Mouse (Mus musculus): ENCODE measurements at regions not wholly inside any gene's neighbourhood (a gene's known extent, or its start where the extent isn't known, plus 50 kb on each side); places are given as distances from the start of the nearest gene placed in this dataset.

DNA sequence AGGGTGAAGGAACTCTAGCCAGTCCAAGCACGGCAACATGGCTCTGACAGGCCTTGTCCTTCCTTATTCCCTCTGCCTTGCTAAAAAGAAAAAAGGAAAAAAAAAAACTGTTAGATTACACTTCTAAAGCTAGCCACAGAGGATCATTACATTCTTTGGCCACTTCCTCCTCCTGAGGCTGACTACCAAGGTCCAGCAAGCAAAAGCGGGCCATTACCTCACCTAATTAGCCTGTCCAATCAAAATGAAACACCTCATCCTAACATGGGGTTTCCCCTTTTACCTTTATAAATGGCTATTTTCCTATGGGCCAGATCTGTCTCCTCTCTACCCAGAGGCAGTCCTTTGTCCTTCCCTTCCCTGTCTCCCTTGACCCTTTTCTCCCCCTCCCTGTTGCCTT lies 102.2 kb downstream of the Pih1h3b start:
- ATAC-seq (replicated peaks in 1 of 2; ENCODE audit: insufficient read depth in 1 of 2, low FRiP score in 2 of 2, low TSS enrichment in 1 of 2, low read depth in 1 of 2, poor library complexity in 2 of 2, severe bottlenecking in 2 of 2): no peak

DNA sequence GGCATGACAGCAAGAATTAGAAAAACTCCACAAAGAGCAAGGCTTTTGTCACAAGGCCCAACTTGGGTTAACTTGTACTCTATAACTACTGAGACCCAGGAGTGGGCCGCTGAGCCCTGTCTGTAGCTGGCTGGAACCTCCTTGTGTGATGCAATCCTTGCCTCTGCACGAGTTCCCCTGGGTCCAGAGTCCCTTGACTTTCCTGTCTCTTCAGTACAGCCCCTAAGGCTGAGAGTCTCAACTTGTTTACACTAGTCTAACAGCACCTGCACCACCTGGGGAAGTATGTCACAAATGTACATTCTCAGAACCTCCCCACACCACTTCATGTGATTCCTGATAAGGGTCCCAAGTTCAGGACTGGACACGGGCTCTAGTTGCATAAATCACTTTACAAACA lies 103.3 kb downstream of the Pih1h3b start:
- ATAC-seq (replicated peaks in 1 of 2; ENCODE audit: insufficient read depth in 1 of 2, low FRiP score in 2 of 2, low TSS enrichment in 1 of 2, low read depth in 1 of 2, poor library complexity in 2 of 2, severe bottlenecking in 2 of 2): no peak

DNA sequence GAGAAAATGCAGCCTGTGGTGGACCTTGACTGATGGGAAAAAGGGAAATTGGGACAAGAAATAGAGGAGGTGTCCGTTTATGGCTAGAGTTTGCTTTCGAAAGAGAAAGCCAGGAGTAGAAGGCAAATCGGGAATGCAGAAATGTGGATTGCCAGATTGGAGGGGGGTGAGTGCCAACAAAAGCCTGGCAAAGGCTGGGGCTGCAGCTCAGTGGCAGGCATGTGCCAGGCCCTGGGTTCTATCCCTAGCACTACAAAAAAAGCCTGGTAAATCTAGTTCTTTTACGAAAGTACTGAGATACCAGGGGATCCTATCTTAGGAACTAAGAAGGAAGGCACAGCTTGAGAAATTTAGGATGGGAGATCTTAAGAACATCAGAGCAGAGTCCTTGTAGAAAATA lies 117.2 kb downstream of the Pih1h3b start:
- ATAC-seq (replicated peaks in 1 of 2; ENCODE audit: insufficient read depth in 1 of 2, low FRiP score in 2 of 2, low TSS enrichment in 1 of 2, low read depth in 1 of 2, poor library complexity in 2 of 2, severe bottlenecking in 2 of 2): no peak

DNA sequence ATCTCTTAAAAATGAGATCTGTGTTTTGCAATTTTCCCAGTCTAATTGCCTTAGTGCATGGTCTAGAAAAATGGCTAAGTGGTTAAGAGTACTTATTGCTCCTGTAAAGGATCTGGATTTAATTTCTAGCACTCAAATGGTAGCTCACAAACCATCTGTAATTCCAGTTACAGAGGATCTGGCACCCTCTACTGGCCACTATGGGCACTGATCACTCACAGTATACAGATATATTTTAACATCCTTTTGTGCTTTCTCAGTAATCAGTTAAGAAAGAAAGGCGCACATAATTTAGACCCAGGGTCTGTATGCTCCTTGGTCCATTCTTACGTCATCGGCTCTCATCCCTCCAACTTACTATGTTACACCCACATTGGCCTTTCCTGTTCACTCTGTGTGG lies 120.3 kb downstream of the Pih1h3b start:
- ATAC-seq (replicated peaks in 1 of 2; ENCODE audit: insufficient read depth in 1 of 2, low FRiP score in 2 of 2, low TSS enrichment in 1 of 2, low read depth in 1 of 2, poor library complexity in 2 of 2, severe bottlenecking in 2 of 2): no peak

DNA sequence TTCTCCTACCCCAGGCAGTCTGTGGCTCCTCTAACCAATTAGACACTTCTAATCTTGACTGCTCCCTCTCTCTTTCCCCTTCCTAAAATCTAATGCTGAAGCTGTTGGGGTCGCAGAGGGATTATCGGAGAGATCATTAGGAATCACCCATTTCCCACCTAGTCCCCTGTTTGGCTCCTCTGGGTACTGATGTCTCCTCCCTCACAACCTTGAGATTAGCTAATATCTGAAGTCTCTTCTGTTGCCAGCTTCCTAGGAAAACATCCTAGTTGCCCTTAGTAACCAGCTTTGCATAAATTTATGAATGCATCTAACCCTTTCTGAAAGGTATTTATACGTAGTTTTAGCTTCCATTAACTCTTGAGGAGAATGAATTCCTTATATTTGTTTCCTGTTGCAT lies 138.4 kb upstream of the Frmpd3 start:
- no peak for ATAC-seq (replicated peaks in 1 of 2; ENCODE audit: insufficient read depth in 1 of 2, low FRiP score in 2 of 2, low TSS enrichment in 1 of 2, low read depth in 1 of 2, poor library complexity in 2 of 2, severe bottlenecking in 2 of 2)

DNA sequence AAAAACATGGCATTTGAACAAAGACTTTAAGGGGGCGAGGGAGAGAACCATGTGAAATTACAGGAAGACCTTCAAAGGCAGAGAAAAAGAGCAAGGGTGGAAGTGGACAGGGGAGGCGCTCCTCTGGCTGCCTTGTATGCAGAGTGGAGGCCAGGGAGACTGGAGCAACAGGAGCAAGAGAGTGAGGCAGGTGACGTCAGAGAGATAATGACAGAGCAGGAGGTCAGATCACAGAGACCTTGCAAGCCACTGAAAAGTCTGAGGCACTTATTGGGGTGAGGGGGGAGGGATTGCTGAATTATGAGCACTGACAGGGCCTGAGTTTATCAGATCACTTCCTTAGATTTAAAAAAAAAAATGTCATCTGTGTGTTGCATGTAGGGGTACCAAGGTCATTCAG lies 133.3 kb upstream of the Frmpd3 start:
- no peak for ATAC-seq (replicated peaks in 1 of 2; ENCODE audit: insufficient read depth in 1 of 2, low FRiP score in 2 of 2, low TSS enrichment in 1 of 2, low read depth in 1 of 2, poor library complexity in 2 of 2, severe bottlenecking in 2 of 2)

DNA sequence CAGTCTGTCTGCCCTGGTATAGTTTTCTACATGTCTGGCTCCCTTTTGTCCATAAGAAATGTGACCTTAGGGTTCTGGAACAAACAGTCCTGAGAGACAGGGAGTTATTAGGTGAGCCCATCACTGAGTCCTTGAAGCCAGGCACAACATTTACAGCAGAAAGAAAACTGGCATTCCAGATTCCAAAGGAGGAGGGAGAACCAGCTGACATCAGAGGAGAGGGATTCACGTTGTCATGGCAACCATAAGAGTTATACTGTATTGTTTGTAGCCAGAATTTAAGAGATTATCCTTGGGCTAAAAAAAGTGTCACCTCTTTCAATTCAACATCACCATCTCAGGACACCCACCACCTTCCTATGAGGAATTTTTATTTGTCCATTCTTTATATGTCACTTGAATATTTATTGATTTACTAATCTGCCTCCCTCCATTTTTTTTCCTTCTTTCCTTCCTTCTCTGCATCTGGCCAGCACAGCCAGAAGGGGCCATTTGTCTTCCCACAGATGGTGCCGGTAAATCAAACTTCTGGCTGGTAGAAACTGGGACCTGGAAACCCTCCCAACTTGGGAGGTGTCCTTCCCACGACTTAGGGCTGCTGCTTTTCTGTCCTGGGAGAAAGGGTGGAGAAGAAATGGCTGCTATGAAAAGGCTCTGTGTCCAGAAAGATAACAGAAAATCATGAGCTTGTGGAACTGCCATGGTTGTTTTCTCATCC lies 129.3 kb upstream of the Frmpd3 start:
- ATAC-seq (replicated peaks in 1 of 2; ENCODE audit: insufficient read depth in 1 of 2, low FRiP score in 2 of 2, low TSS enrichment in 1 of 2, low read depth in 1 of 2, poor library complexity in 2 of 2, severe bottlenecking in 2 of 2): no peak

DNA sequence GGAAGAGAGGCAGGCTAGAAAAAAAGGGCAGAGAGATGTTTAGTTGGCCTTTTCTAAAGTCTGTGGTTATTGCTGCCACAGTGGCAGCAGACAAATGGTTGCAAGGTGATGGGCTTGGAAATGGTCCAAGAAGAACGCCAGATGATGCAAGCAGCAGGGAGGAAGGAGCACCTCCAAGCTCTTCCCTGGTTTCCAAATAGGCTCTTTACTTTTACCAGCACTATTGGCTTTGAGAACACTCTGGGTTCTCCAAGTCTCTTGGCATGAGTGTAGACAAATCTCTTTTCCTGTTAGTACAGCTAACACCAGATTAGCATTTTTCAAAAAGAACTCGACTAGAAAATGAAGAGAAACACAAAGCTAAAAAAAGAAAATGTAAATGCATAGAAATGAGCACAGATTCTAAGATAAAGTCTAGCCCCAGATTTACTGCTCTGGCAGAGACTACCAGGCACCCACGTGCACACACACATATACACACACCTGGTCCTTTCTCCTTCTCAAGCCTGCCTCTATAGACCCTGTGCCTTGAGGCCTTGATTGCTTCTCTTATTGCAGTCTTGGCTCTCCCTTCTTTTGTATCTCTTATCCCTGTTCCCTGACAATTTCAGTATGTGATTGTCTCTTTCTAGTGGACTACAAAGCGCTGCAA lies 127.7 kb upstream of the Frmpd3 start:
- no peak for ATAC-seq (replicated peaks in 1 of 2; ENCODE audit: insufficient read depth in 1 of 2, low FRiP score in 2 of 2, low TSS enrichment in 1 of 2, low read depth in 1 of 2, poor library complexity in 2 of 2, severe bottlenecking in 2 of 2)

DNA sequence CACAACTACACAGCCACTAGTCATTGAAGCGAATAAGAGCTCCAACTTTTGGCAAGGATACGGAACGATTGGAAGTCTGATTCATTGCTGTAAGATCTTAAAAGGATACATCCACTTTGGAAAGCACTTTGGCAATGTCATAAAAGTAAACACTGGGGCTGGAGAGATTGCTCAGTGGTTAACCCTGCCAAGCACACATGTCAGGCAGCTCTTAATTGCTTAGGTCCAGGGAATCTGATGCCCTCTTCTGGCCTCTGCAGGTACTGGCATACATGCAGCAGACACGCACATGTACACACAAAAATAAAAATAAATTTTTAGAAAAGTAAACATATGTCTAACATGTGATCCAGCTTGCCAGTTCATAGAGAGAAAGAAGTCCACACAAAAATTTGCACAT lies 86.3 kb upstream of the Frmpd3 start:
- no peak for ATAC-seq (replicated peaks in 1 of 2; ENCODE audit: insufficient read depth in 1 of 2, low FRiP score in 2 of 2, low TSS enrichment in 1 of 2, low read depth in 1 of 2, poor library complexity in 2 of 2, severe bottlenecking in 2 of 2)

DNA sequence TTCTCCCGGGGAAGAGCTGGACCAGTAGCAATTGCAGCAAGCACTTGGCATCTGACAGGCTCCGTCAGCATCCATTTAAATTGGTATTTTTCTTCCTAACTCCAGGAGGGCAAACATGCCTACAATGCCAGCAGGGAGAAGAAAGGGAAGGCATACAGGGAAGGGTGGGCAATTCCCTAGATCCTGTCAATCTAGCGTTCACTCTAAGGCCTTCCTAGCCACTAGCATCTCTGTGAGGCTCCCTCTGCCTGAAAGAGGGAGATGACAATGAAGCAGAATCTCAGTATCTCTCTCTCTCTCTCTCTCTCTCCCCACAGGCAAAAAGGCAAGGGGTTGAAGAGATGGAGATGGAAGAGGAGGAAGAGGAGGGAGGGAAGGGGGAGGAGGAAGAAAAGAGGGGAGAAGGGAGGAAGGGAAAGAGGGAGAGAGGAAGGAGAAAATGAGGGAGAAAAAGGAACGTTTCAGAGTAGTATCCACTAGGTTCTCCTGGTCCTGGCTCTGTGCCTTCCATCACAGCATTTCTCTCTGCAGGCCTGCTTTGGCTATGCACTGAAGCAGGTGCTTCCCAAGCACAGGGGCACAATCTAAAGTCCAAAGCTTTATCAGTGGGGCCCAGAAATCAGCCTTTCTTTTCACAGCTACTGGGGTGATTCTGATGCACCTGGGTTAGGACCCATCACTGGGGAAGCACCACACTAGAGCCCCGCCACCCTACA lies 72.2 kb upstream of the Frmpd3 start:
- ATAC-seq (replicated peaks in 1 of 2; ENCODE audit: insufficient read depth in 1 of 2, low FRiP score in 2 of 2, low TSS enrichment in 1 of 2, low read depth in 1 of 2, poor library complexity in 2 of 2, severe bottlenecking in 2 of 2): no peak

DNA sequence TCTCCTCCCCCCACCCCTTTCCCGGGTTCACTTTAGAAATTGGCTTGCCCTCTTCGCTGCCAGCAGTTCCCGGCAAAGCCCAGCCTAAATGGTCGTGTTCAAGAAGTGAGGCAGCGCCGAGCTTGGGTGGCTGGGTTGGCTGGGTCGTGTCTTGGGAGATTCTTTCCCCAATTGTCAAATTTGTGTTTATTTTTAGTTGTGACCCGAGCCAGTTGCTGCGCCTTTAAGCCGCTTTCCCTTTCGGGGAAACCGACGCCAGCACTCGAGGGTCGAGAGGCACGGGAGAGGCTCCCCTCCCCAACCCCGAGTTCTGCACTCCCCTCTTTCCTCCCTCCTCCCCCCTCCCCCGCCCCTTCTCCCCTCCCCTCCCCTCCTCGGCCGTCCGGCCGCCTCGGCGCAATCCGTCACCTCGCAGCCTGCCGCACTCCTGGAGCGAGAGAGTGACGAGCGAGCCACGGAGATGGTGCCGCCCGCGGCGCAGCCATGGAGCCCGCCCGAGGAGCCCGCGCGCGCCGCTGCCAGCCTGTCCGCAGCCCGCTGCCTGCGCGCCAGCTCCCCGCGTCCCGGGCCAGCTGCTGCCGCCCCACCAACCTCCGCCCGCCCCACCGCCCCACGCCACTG lies 64.6 kb upstream of the Frmpd3 start:
- no peak for ATAC-seq (replicated peaks in 1 of 2; ENCODE audit: insufficient read depth in 1 of 2, low FRiP score in 2 of 2, low TSS enrichment in 1 of 2, low read depth in 1 of 2, poor library complexity in 2 of 2, severe bottlenecking in 2 of 2)

DNA sequence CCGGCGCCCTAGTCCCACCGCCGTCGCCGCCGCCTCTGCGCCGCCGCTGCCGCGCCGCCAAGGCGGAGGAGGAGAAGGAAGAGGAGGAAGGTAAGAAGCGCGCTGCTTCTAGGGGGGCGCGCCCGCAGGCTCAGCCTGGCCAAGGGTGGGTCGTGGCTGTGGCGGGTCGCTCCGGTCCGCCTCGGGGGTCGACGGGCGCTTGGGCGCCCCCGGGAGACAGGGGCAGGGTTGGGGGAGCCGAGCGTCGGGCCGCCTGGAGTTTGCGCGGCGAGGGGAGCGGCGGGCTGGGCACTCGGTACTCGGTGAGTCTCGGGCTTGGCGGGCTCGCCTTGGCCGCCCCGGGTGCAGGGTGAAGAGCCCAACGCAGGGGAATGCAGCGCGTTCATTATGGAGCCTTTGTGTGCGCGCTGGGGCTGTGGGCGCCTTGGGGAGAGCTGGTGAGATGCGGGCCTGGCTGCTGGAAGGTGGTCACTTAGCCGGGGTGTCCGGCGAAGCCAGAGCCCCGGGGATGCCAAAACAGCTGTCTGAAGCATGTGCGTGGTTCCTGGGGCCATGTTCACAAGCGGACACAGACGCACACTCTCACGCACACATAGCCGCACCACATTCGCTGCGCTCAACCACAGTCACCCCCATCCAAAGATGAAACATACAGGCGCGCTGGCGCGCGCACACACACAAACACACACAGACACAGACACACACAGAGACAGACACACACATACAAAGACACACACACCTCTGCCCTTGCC lies 63.9 kb upstream of the Frmpd3 start:
- no peak for ATAC-seq (replicated peaks in 1 of 2; ENCODE audit: insufficient read depth in 1 of 2, low FRiP score in 2 of 2, low TSS enrichment in 1 of 2, low read depth in 1 of 2, poor library complexity in 2 of 2, severe bottlenecking in 2 of 2)

DNA sequence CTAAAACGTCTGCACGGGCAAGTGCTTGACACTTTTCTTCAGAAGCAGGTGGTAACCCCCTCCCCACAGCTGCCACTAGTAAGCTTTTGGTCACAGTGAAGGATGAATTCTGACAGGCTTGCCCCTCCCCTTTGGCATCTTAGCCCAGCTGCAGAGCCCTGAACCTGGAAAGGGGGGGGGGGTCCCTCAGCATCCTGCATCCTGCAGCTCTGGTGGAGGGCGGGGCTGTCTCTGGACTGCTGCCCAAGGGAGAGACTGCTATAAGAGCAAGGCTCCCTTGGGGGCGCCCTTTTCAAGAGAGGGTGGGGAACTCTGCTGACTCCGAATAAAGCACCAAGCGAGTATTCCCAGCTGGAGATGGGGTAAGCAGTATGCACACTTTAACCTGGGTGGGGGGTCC lies 62.8 kb upstream of the Frmpd3 start:
- ATAC-seq (replicated peaks in 1 of 2; ENCODE audit: insufficient read depth in 1 of 2, low FRiP score in 2 of 2, low TSS enrichment in 1 of 2, low read depth in 1 of 2, poor library complexity in 2 of 2, severe bottlenecking in 2 of 2): 0 out of 4 replicates have a peak, but pooled peaks of 1 of the 2 experiments have one; percentile 4

DNA sequence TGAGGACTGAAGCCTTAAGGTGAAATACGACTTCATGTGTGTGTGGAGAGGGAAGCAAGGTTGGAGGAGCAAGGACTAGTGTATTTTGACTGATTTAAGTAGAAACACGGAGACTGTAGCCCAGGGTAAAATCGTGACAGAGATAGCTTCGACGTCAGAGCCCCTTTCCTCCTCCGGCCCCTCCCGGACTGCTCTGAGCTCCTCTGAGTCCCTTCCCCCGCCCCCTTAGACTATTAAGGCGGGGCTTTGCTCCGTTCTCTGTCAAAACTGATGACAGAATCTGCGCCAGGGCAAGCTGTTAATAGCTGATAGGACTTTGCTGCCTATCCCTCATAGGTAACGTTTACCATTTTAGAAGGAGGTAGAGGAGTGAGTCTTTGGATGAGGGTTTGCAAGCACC lies 62.0 kb upstream of the Frmpd3 start:
- ATAC-seq (replicated peaks in 1 of 2; ENCODE audit: insufficient read depth in 1 of 2, low FRiP score in 2 of 2, low TSS enrichment in 1 of 2, low read depth in 1 of 2, poor library complexity in 2 of 2, severe bottlenecking in 2 of 2): peak in 1 of 2 experiments; percentile 21; a peak in 1 of 4 replicates
